Comparison of ENCODE assay signal across 8 mouse cellular contexts in genomic region chr6:119479876-119480705, GRCm38 (mm10). TPM values are rescaled to one million over a fixed set of nuclear protein-coding genes. Genes with fewer than 3 reads are reported as not detected.
DNase-seq lines count a peak whose midpoint lies in the region; ATAC-seq and TF ChIP-seq lines count a peak whose summit lies in the region.

No protein-coding gene starts in this region.

- 1% methylated on average over 70 of the region's 70 CpGs for WGBS in forebrain, postnatal 0 days
- WGBS in hindbrain, embryonic 12.5 days, result under 1% methylated on average over 66 of the region's 70 CpGs
- WGBS in macrophage (ENCODE audit: missing documents), result under 1% methylated on average over 68 of the region's 70 CpGs

- H3K27ac ChIP-seq in forebrain, postnatal 0 days (ENCODE audit: low read depth, low read length), result peak overlapping the region; percentile 100
- H3K27ac ChIP-seq in hindbrain, embryonic 12.5 days, result peak overlapping the region; percentile 99
- peak overlapping the region; percentile 24; the same call in 1 of the 2 replicates for H3K27ac ChIP-seq in macrophage

- H3K36me3 ChIP-seq in forebrain, postnatal 0 days (ENCODE audit: insufficient read depth), result peaks cover 14% of the 10 kb centered on the region
- H3K36me3 ChIP-seq in hindbrain, embryonic 12.5 days, result peaks cover 16% of the 10 kb centered on the region
- no peaks in the 10 kb centered on the region for H3K36me3 ChIP-seq in macrophage (ENCODE audit: inconsistent target)

- TF ChIP-seq CTCF in forebrain, postnatal 0 days (IDR thresholded peaks at IDR 0.05; ENCODE audit: low read depth), result peak; percentile 41

- peak overlapping the region; percentile 94 for H3K9ac ChIP-seq in forebrain, postnatal 0 days
- peak overlapping the region; percentile 94 for H3K9ac ChIP-seq in hindbrain, embryonic 12.5 days

- H3K27me3 ChIP-seq in forebrain, postnatal 0 days (ENCODE audit: insufficient read depth, low read length), result no peaks in the 10 kb centered on the region
- H3K27me3 ChIP-seq in hindbrain, embryonic 12.5 days, result no peaks in the 10 kb centered on the region

- DNase-seq in NIH3T3 (ENCODE audit: low read depth), result peak; percentile 81
- DNase-seq in cerebellum, adult 18-20 months, result peak; percentile 49 to 76
- DNase-seq in forebrain, postnatal 0 days, result peak; percentile 69
- DNase-seq in layer of hippocampus, postnatal 25 days (ENCODE audit: extremely low spot score in 1 of 2, low spot score in 1 of 2), result peak; percentile 37 to 52
- peak; percentile 64 to 72 for DNase-seq in right cerebral cortex, postnatal 10 days (ENCODE audit: low spot score in 2 of 2)
- DNase-seq in urinary bladder, postnatal 10 days (ENCODE audit: low spot score), result peak; percentile 26

- H3K4me1 ChIP-seq in forebrain, postnatal 0 days (ENCODE audit: insufficient read depth), result no peaks in the 10 kb centered on the region
- peaks cover 42% of the 10 kb centered on the region for H3K4me1 ChIP-seq in hindbrain, embryonic 12.5 days

- peak; percentile 21 for ATAC-seq in forebrain, postnatal 0 days
- ATAC-seq in hindbrain, embryonic 12.5 days (ENCODE audit: low FRiP score), result peak; percentile 30

- no peaks in the 10 kb centered on the region for H3K9me3 ChIP-seq in forebrain, postnatal 0 days (ENCODE audit: low read length)
- no peaks in the 10 kb centered on the region for H3K9me3 ChIP-seq in hindbrain, embryonic 12.5 days (replicated peaks)

- H3K79me2 ChIP-seq in macrophage (ENCODE audit: inconsistent target), result peaks cover 45% of the 10 kb centered on the region

- peak overlapping the region; percentile 97 for H3K4me2 ChIP-seq in forebrain, postnatal 0 days (ENCODE audit: low read depth)
- peak overlapping the region; percentile 99 for H3K4me2 ChIP-seq in hindbrain, embryonic 12.5 days (replicated peaks)

- peak overlapping the region; percentile 68 for H3K4me3 ChIP-seq in forebrain, postnatal 0 days (ENCODE audit: low read depth, low read length)
- peak overlapping the region; percentile 95 for H3K4me3 ChIP-seq in hindbrain, embryonic 12.5 days
- peak overlapping the region; percentile 54 for H3K4me3 ChIP-seq in macrophage (ENCODE audit: inconsistent target)

RNA-seq across cellular contexts. Expression of gene Fbxl14, which starts 0.6 kb away (rescaled TPM):
- 40.3 and 54.5 TPM in 2 replicates for total RNA-seq in forebrain, postnatal 0 days (2014; rRNA removed)
- polyA plus RNA-seq in forebrain, postnatal 0 days (2015; fragmentation: Nextera tagmentation; extraction: Ambion mirVana), result 1.9 and 2.2 TPM in 2 replicates
- polyA plus RNA-seq in hindbrain, embryonic 12.5 days (2016; fragmentation: Nextera tagmentation; extraction: Ambion mirVana), result 3.8 and 4.3 TPM in 2 replicates
- 10 to 100 TPM; 31.1 to 32.6 TPM for total RNA-seq in layer of hippocampus, postnatal 25 days (2021)
- 10 to 100 TPM in 5 of 26 experiments, 1 to 10 TPM in 21; 1.3 to 13.3 (median 4.3) TPM for total RNA-seq in macrophage (2018; cell fraction: chromatin; rRNA removed)
- 10 to 100 TPM; 12.1 to 27.8 (median 20.1) TPM for total RNA-seq in macrophage (2018; cell fraction: cytosol; rRNA removed)
- 10 to 100 TPM in 20 of 26 experiments, 1 to 10 TPM in 6; 7.9 to 40.7 (median 20.2) TPM for total RNA-seq in macrophage (2018; cell fraction: nucleus; rRNA removed)
- polyA plus RNA-seq in macrophage (2018), result 15.0 to 19.3 TPM (median 15.8 TPM) in 3 replicates

Comparison
In these comparisons a context has a peak if more than half of its experiments do, and no peak if none do; other contexts are left out.
1. Peak in every context shown above with its lines: DNase-seq, ATAC-seq, H3K4me3 ChIP-seq and H3K27ac ChIP-seq.
2. DNase-seq: peak in every context shown above with its lines; median percentile 81 in NIH3T3; 69 in forebrain, postnatal 0 days; 68 in right cerebral cortex, postnatal 10 days; 62 in cerebellum, adult 18-20 months; 44 in layer of hippocampus, postnatal 25 days; 26 in urinary bladder, postnatal 10 days.
3. H3K27ac ChIP-seq: peak in every context shown above with its lines; median percentile 100 in forebrain, postnatal 0 days; 99 in hindbrain, embryonic 12.5 days; 24 in macrophage.